Mouse (Mus musculus) kidney, adult 2 months (tissue): Measurements from ENCODE around the gene Flad1. TPM values are rescaled to one million over a fixed set of nuclear protein-coding genes. Genes with fewer than 3 reads are reported as not detected.
A peak's percentile ranks its signal among the peaks of the same experiment; 100 is the strongest.

Source experiments
- DNase-seq: peaks from one replicate; pipeline ENCODE4 v3.0.0; 2021
- H3K27ac ChIP-seq: fragments of 200-500 bp; 2 replicates; pipeline ENCODE4 v1.5.1; 2012; ENCODE audit warnings: low read depth, low read length, control low read depth, inconsistent platforms; ENCODE audit not compliant: insufficient read depth
- H3K27me3 ChIP-seq: fragments of 200-500 bp; replicated peaks from 2 replicates; pipeline ENCODE4 v1.6.1; 2012; ENCODE audit warnings: mild to moderate bottlenecking, moderate library complexity, low read length, inconsistent platforms; ENCODE audit not compliant: control insufficient read depth, insufficient read depth
- H3K36me3 ChIP-seq: fragments of 200-500 bp; 2 replicates; pipeline ENCODE4 v1.6.1; 2012; ENCODE audit warnings: mild to moderate bottlenecking, moderate library complexity, low read length, inconsistent platforms; ENCODE audit not compliant: control insufficient read depth, insufficient read depth
- H3K4me1 ChIP-seq: fragments of 200-500 bp; 2 replicates; pipeline ENCODE4 v1.6.1; 2011; ENCODE audit warnings: low read length; ENCODE audit not compliant: control insufficient read depth, insufficient read depth
- H3K4me3 ChIP-seq: fragments of 200-500 bp; 2 replicates; pipeline ENCODE4 v1.5.1; 2011; ENCODE audit warnings: mild to moderate bottlenecking, low read depth, low read length, control low read depth; ENCODE audit not compliant: insufficient read depth
- CTCF ChIP-seq: fragments of 200-500 bp; conservative IDR thresholded peaks from 2 replicates; pipeline ENCODE4 v1.5.1; 2011; ENCODE audit warnings: low read depth, mild to moderate bottlenecking, control low read depth, low read length, moderate library complexity, mixed read lengths; ENCODE audit not compliant: insufficient read depth, insufficient read length
- POLR2A ChIP-seq: fragments of 200-500 bp; IDR thresholded peaks from one replicate; pipeline ENCODE4 v1.6.1; 2011; ENCODE audit warnings: low read depth, low read length, control low read depth
- WGBS: fragments of 180-500 bp; shearing (Covaris S2); methylation state at CpG from one replicate; pipeline ENCODE4 v1.1.7; 2018; 5-methylcytosine and 5-hydroxymethylcytosine counted together
- polyA plus RNA-seq: library from polyadenylated mRNA; depleted of rRNA; stranded (reverse); fragments of >200 nt; gene quantifications from 2 replicates; pipeline ENCODE4 v1.2.3, GENCODE M21; 2012

Flad1 gene
- polyA plus RNA-seq, 1 experiment: 54.6 TPM

DNA sequence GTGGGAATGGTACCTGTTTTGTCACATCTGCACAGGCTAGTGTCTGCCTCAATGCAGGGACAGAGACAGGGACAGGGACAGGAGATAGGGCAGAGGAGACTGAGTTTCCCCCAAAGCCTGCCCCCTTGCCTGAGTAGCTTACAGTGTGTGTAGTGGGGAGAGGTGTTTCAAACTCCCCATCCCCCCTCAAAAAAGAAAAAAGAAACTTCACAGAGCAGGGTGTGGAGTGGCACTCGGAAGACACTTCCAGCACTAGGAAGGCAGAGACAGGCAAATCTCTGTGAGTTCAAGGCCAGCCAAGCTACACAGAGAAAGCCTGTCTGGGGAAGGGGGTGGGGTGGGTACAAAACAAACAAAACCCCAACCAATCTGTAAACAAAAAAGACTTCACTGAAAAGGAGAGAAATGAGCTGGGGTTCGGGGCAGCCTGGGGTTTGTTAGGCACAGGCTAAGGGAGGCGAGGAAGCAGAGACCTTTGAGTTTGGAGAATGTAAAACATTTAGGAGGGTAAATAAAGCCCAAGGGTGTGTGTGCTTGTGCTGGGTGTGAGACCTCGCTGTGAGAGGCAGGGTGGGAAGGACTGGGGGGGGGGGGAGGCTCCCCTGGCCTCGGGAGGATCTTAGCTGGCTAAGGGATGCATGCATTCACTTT is 38.0 kb downstream of the Flad1 start:
- DNase-seq: no peak
- H3K27ac ChIP-seq: no peak overlapping the region
- H3K4me1 ChIP-seq: peaks cover 1% of the 10 kb centered on the region; the same call in 1 of the 2 replicates
- H3K4me3 ChIP-seq: no peak overlapping the region
- H3K27me3 ChIP-seq: no peaks in the 10 kb centered on the region
- no peak for TF ChIP-seq POLR2A
- no peak for TF ChIP-seq CTCF
- 55% methylated on average over 5 of the region's 5 CpGs for WGBS
- H3K36me3 ChIP-seq: no peaks in the 10 kb centered on the region

DNA sequence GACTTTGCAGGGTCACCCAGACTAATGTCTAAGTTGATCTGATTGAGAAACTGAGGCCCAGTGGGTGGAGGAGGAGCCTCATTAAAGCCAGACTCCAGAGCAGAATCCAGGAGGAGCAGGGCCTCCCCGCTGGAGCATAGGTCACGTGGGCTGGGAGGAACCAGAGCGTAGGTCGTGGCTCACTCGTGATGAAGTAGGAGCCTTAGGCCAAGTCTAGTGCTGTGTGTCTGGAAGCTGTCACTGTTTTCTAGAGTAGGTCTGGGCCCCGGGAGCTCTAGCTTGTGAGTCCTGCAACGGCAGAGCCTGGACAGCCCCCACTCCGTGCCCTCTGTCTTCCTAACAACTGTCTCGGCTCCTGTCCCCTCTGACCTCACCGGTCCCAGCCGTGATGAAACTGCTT is 44.3 kb downstream of the Flad1 start:
- Histone ChIP-seq H3K4me1 (no peaks in the 10 kb centered on the region), H3K36me3 (no peaks in the 10 kb centered on the region), H3K27me3 (no peaks in the 10 kb centered on the region), H3K4me3 (no peak overlapping the region), H3K27ac (no peak overlapping the region)
- WGBS: 52% methylated on average over 11 of the region's 11 CpGs
- peak; percentile 40 for DNase-seq
- no peak for TF ChIP-seq POLR2A
- TF ChIP-seq CTCF: no peak

- no peak overlapping the region for H3K27ac ChIP-seq
- 65% methylated on average over 20 of the region's 20 CpGs for WGBS
Observed at GRCm38 (mm10) chr3:89365486-89366414, 45.9 kb downstream of the Flad1 start.

DNA sequence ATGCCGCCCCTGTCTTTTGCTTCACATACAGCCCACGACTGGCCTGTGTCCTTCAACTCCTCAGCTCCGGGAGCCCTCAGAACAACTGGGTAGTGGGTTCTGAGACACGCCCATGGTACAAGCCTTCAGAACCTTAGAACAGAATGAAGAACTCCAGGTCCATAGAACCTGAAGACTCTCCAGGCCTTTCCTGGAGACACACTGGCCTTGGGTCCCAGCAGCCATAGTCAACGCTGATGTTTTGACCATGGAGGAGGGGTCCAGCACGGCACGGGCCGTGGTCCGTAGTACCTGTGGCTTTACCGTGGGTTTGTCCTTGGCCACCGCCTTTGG is 46.6 kb downstream of the Flad1 start, which contains the start of gene Dcst1:
Gene Dcst1 (minus strand): TSS at position 101 of the 333 bp plus-strand sequence.
- no peak for TF ChIP-seq POLR2A
- TF ChIP-seq CTCF: no peak
- Histone ChIP-seq H3K27ac (no peak within 1 kb of the TSS), H3K36me3 (no peaks in the 10 kb centered on the region), H3K27me3 (no peaks in the 10 kb centered on the region), H3K4me3 (no peak within 1 kb of the TSS), H3K4me1 (no peaks in the 10 kb centered on the region)
- no peak for DNase-seq
- 87% methylated on average over 11 of the region's 11 CpGs for WGBS

More at GRCm38 (mm10) chr3:89365486-89366414, 45.9 kb downstream of the Flad1 start:
- no peak overlapping the region for H3K4me3 ChIP-seq
- no peaks in the 10 kb centered on the region for H3K27me3 ChIP-seq
- no peaks in the 10 kb centered on the region for H3K36me3 ChIP-seq
- no peak for TF ChIP-seq CTCF
- no peak for TF ChIP-seq POLR2A
- no peak for DNase-seq
- no peaks in the 10 kb centered on the region for H3K4me1 ChIP-seq

- Histone ChIP-seq H3K27me3 (no peaks in the 10 kb centered on the region), H3K4me3 (no peak overlapping the region), H3K36me3 (no peaks in the 10 kb centered on the region), H3K27ac (no peak overlapping the region), H3K4me1 (no peaks in the 10 kb centered on the region)
- TF ChIP-seq POLR2A (no peak), CTCF (no peak)
- WGBS: 77% methylated on average over 8 of the region's 8 CpGs
- no peak for DNase-seq
Observed at GRCm38 (mm10) chr3:89364631-89365030, 47.0 kb downstream of the Flad1 start.

DNA sequence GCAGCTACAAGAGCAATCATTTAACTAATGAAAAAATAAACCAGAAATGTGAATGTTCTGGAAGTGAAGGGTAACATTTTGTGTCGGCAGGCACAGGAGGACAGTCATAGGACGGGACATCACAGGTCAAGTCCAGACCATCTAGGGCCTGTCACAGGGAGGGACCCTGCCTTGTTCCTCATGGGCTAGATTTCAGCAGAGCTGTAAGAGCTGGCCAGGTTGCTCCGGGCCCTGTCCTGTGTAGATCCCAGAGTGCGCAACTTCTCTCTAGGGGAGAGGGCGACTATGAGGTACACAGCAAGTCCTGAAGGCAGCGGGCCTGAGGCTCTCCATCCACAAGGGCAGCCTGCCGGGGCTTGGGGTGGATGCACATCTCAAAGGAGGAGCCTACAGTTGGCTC is 50.0 kb downstream of the Flad1 start, which contains the start of gene Dcst2:
Gene Dcst2 (plus strand): TSS at position 301 of the 400 bp plus-strand sequence.
- Histone ChIP-seq H3K27me3 (no peaks in the 10 kb centered on the region), H3K4me3 (no peak within 1 kb of the TSS), H3K4me1 (no peaks in the 10 kb centered on the region), H3K36me3 (no peaks in the 10 kb centered on the region), H3K27ac (no peak within 1 kb of the TSS)
- 91% methylated on average over 7 of the region's 7 CpGs for WGBS
- TF ChIP-seq CTCF (no peak), POLR2A (no peak)
- DNase-seq: no peak

GRCm38 (mm10) chr3:89360237-89360636 is 51.4 kb downstream of the Flad1 start:
- no peak overlapping the region for H3K4me3 ChIP-seq
- no peak for DNase-seq
- H3K27me3 ChIP-seq: no peaks in the 10 kb centered on the region
- H3K36me3 ChIP-seq: no peaks in the 10 kb centered on the region
- TF ChIP-seq CTCF (no peak), POLR2A (no peak)
- H3K27ac ChIP-seq: no peak overlapping the region
- H3K4me1 ChIP-seq: peaks cover 7% of the 10 kb centered on the region; the same call in 1 of the 2 replicates
- 63% methylated on average over 3 of the region's 3 CpGs for WGBS
